In genomic region chr13:40651056-40651455, GRCm38 (mm10) we compare ENCODE assay signal across 8 mouse cellular contexts.
DNase-seq lines count a peak whose midpoint lies in the region; ATAC-seq lines count a peak whose summit lies in the region.

No protein-coding gene starts in this region.

- no peaks in the 10 kb centered on the region for H3K36me3 ChIP-seq in forebrain, embryonic 11.5 days (ENCODE audit: control insufficient read depth, insufficient read depth, low read length)
- no peaks in the 10 kb centered on the region for H3K36me3 ChIP-seq in hindbrain, embryonic 12.5 days
- no peaks in the 10 kb centered on the region for H3K36me3 ChIP-seq in stomach, embryonic 15.5 days

- H3K4me2 ChIP-seq in forebrain, embryonic 11.5 days (ENCODE audit: low read depth, low read length, severe bottlenecking), result no peak overlapping the region
- peak overlapping the region; percentile 9; the same call in 1 of the 2 replicates for H3K4me2 ChIP-seq in hindbrain, embryonic 12.5 days (replicated peaks)
- peak overlapping the region; percentile 27; the same call in 1 of the 2 replicates for H3K4me2 ChIP-seq in stomach, embryonic 15.5 days

- WGBS in forebrain, embryonic 11.5 days, result 47% methylated on average over 16 of the region's 16 CpGs
- 42% methylated on average over 16 of the region's 16 CpGs for whole genome bisulfite sequencing in hindbrain, embryonic 12.5 days
- 28% methylated on average over 16 of the region's 16 CpGs for WGBS in stomach, embryonic 15.5 days

- no peaks in the 10 kb centered on the region; the same call in 1 of the 2 replicates for H3K27me3 ChIP-seq in forebrain, embryonic 11.5 days (ENCODE audit: control insufficient read depth, insufficient read depth, low read length)
- no peaks in the 10 kb centered on the region; the same call in 1 of the 2 replicates for H3K27me3 ChIP-seq in hindbrain, embryonic 12.5 days
- H3K27me3 ChIP-seq in stomach, embryonic 15.5 days (replicated peaks), result no peaks in the 10 kb centered on the region; the same call in 1 of the 2 replicates

- DNase-seq in 3134 (ENCODE audit: extremely low read depth, insufficient read length, low spot score), result peak; percentile 82
- DNase-seq in brain, adult 2 months (ENCODE audit: low read depth, low spot score), result peak; percentile 94
- peak; percentile 82 for DNase-seq in forebrain, embryonic 11.5 days (ENCODE audit: low spot score)
- peak; percentile 84 to 88 for DNase-seq in layer of hippocampus, postnatal 10 days (ENCODE audit: low spot score in 2 of 2)
- DNase-seq in mesoderm, embryonic 11.5 days (ENCODE audit: low read depth, low spot score), result peak; percentile 72
- DNase-seq in spleen, postnatal 4 days (ENCODE audit: low spot score in 2 of 2), result no peak

- peaks cover 3% of the 10 kb centered on the region for H3K4me1 ChIP-seq in forebrain, embryonic 11.5 days (replicated peaks; ENCODE audit: control insufficient read depth, insufficient read depth, low read length)
- H3K4me1 ChIP-seq in hindbrain, embryonic 12.5 days, result peaks cover 15% of the 10 kb centered on the region
- no peaks in the 10 kb centered on the region for H3K4me1 ChIP-seq in stomach, embryonic 15.5 days

- H3K4me3 ChIP-seq in forebrain, embryonic 11.5 days (ENCODE audit: low read depth, low read length), result no peak overlapping the region
- no peak overlapping the region for H3K4me3 ChIP-seq in hindbrain, embryonic 12.5 days
- H3K4me3 ChIP-seq in stomach, embryonic 15.5 days (replicated peaks), result no peak overlapping the region

- ATAC-seq in forebrain, embryonic 11.5 days (replicated peaks; ENCODE audit: low FRiP score), result no peak
- ATAC-seq in hindbrain, embryonic 12.5 days (ENCODE audit: low FRiP score), result peak; percentile 60; the same call in 1 of the 2 replicates
- ATAC-seq in stomach, embryonic 15.5 days (ENCODE audit: insufficient read depth, low FRiP score, low read depth), result peak; percentile 65; the same call in 1 of the 2 replicates

- no peak overlapping the region for H3K9ac ChIP-seq in forebrain, embryonic 11.5 days (ENCODE audit: low read length)
- H3K9ac ChIP-seq in hindbrain, embryonic 12.5 days, result no peak overlapping the region
- no peak overlapping the region for H3K9ac ChIP-seq in stomach, embryonic 15.5 days

- no peaks in the 10 kb centered on the region for H3K9me3 ChIP-seq in forebrain, embryonic 11.5 days (ENCODE audit: control insufficient read depth, low read length)
- no peaks in the 10 kb centered on the region for H3K9me3 ChIP-seq in hindbrain, embryonic 12.5 days (replicated peaks)
- H3K9me3 ChIP-seq in stomach, embryonic 15.5 days, result no peaks in the 10 kb centered on the region

- H3K27ac ChIP-seq in forebrain, embryonic 11.5 days (ENCODE audit: low read depth, low read length), result no peak overlapping the region
- no peak overlapping the region for H3K27ac ChIP-seq in hindbrain, embryonic 12.5 days
- no peak overlapping the region for H3K27ac ChIP-seq in stomach, embryonic 15.5 days

Comparison
In these comparisons a context has a peak if more than half of its experiments do, and no peak if none do; other contexts are left out.
1. DNase-seq: peak in 3134 (single experiment), brain, adult 2 months (single experiment), forebrain, embryonic 11.5 days (single experiment), layer of hippocampus, postnatal 10 days (2 of 2) and mesoderm, embryonic 11.5 days (single experiment); none in spleen, postnatal 4 days (0 of 2).